Mouse (Mus musculus) hindbrain, embryonic 12.5 days (tissue): Measurements from ENCODE around the gene Usp6nl. TPM values are rescaled to one million over a fixed set of nuclear protein-coding genes. Genes with fewer than 3 reads are reported as not detected.

Experiments used
- ATAC-seq: fragments of 200-750 bp; cut with Nextera tagmentation; 2 replicates; pipeline ENCODE4 v1.8.0; 2017; ENCODE audit warnings: moderate TSS enrichment; ENCODE audit not compliant: low FRiP score
- H3K27ac ChIP-seq: fragments of 300-500 bp; sonication (generic); 2 replicates; pipeline ENCODE4 v1.5.1; 2016; ENCODE audit warnings: mild to moderate bottlenecking
- H3K27me3 ChIP-seq: fragments of 300-500 bp; sonication (generic); 2 replicates; pipeline ENCODE4 v1.6.1; 2016; ENCODE audit warnings: mild to moderate bottlenecking
- H3K36me3 ChIP-seq: fragments of 300-500 bp; sonication (generic); 2 replicates; pipeline ENCODE4 v1.6.1; 2016; ENCODE audit warnings: mild to moderate bottlenecking
- H3K4me1 ChIP-seq: fragments of 300-500 bp; sonication (generic); 2 replicates; pipeline ENCODE4 v1.6.1; 2016
- H3K4me2 ChIP-seq: fragments of 300-500 bp; sonication (generic); replicated peaks from 2 replicates; pipeline ENCODE4 v1.6.1; 2016; ENCODE audit warnings: mild to moderate bottlenecking
- H3K4me3 ChIP-seq: fragments of 300-500 bp; sonication (generic); 2 replicates; pipeline ENCODE4 v1.5.1; 2016; ENCODE audit warnings: mild to moderate bottlenecking
- H3K9ac ChIP-seq: fragments of 300-500 bp; sonication (generic); 2 replicates; pipeline ENCODE4 v1.6.1; 2016; ENCODE audit warnings: mild to moderate bottlenecking, moderate library complexity
- H3K9me3 ChIP-seq: fragments of 300-500 bp; sonication (generic); replicated peaks from 2 replicates; pipeline ENCODE4 v1.6.1; 2016; ENCODE audit warnings: mild to moderate bottlenecking
- WGBS: fragments of 180-500 bp; shearing (Covaris S2); methylation state at CpG from one replicate; pipeline ENCODE4 v1.1.7; 2016; 5-methylcytosine and 5-hydroxymethylcytosine counted together
- polyA plus RNA-seq: library from polyadenylated mRNA; unstranded; fragments of >200 nt; fragmentation: Nextera tagmentation; extraction: Ambion mirVana; gene quantifications from 2 replicates; pipeline ENCODE4 v1.2.1, GENCODE M21; 2016

Usp6nl gene
- polyA plus RNA-seq, 1 experiment from 2014 or later = 15.6 TPM

DNA sequence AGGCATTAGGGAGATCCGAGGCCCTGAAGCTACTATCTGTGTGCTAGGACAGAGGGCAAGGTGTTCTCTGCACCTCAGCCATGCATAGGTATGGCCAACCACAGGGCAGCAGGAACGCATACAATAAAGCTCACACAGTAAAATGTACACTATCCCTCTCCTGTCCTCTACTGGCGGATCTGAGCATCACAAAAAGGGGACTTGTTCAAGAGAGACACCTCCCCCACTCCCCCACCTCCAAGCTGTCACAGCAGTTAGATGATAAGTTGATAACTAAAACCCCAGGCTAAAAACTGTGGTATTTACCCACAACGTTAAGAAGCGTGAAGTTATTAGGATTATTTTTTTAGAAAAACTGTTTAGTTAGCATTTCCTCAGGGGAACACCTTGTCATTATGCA, 151.4 kb downstream of the Usp6nl start:
- ATAC-seq = no peak
- H3K9me3 ChIP-seq = no peaks in the 10 kb centered on the region

GRCm38 (mm10) chr2:6477884-6478283, 155.4 kb downstream of the Usp6nl start:
- no peak overlapping the region for H3K27ac ChIP-seq
- ATAC-seq = no peak

More for the DNA sequence above, 151.4 kb downstream of the Usp6nl start:
- no peak overlapping the region for H3K9ac ChIP-seq
- no peak overlapping the region for H3K4me2 ChIP-seq
- H3K4me3 ChIP-seq = no peak overlapping the region
- H3K27me3 ChIP-seq = no peaks in the 10 kb centered on the region
- H3K27ac ChIP-seq = no peak overlapping the region
- 83% methylated on average over 5 of the region's 5 CpGs for WGBS
- H3K4me1 ChIP-seq = peaks cover 16% of the 10 kb centered on the region
- H3K36me3 ChIP-seq = no peaks in the 10 kb centered on the region

GRCm38 (mm10) chr2:6478361-6478965, 156.0 kb downstream of the Usp6nl start:
- H3K4me2 ChIP-seq = no peak overlapping the region
- 52% methylated on average over 16 of the region's 16 CpGs for WGBS
- H3K4me3 ChIP-seq = no peak overlapping the region
- no peaks in the 10 kb centered on the region for H3K36me3 ChIP-seq
- H3K27me3 ChIP-seq = no peaks in the 10 kb centered on the region
- H3K9ac ChIP-seq = no peak overlapping the region
- no peaks in the 10 kb centered on the region for H3K9me3 ChIP-seq
- H3K4me1 ChIP-seq = peaks cover 28% of the 10 kb centered on the region
- ATAC-seq = no peak
- H3K27ac ChIP-seq = peak overlapping the region; percentile 55

More at GRCm38 (mm10) chr2:6477884-6478283, 155.4 kb downstream of the Usp6nl start:
- no peaks in the 10 kb centered on the region for H3K36me3 ChIP-seq
- no peaks in the 10 kb centered on the region for H3K9me3 ChIP-seq
- H3K27me3 ChIP-seq = no peaks in the 10 kb centered on the region
- no peak overlapping the region for H3K4me3 ChIP-seq
- H3K4me2 ChIP-seq = no peak overlapping the region
- no peak overlapping the region for H3K9ac ChIP-seq
- WGBS = 90% methylated on average over 4 of the region's 4 CpGs
- H3K4me1 ChIP-seq = peaks cover 22% of the 10 kb centered on the region

DNA sequence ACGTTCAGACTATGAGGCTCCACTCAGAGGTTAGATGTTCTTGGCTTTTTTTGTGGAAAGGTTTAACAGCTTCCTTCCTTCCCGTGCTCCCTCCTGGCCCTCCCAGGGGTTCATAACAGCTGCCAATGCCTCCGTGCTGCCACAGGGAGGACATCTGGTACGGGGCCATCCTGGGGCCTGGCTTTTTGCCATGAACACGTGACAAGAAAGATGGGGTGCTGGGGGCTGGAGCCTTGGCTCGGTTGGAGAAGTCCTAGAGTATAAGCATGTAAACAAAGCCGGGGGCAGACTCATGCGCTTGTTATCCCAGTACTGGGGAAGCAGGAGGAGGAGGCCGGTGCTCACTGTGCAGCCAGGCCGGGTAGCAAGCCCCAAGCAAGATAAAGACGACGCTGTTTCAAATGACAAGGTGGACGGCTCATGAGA, 156.5 kb downstream of the Usp6nl start:
- Histone ChIP-seq H3K9ac (no peak overlapping the region), H3K4me2 (no peak overlapping the region), H3K36me3 (no peaks in the 10 kb centered on the region), H3K27ac (peak overlapping the region; percentile 55), H3K4me1 (peaks cover 33% of the 10 kb centered on the region), H3K27me3 (no peaks in the 10 kb centered on the region), H3K9me3 (no peaks in the 10 kb centered on the region), H3K4me3 (no peak overlapping the region)
- ATAC-seq = peak; percentile 36; the same call in 1 of the 2 replicates
- 35% methylated on average over 13 of the region's 13 CpGs for WGBS

- H3K27ac ChIP-seq = peak overlapping the region; percentile 17; the same call in 1 of the 2 replicates
- no peak for ATAC-seq
- H3K4me1 ChIP-seq = peaks cover 36% of the 10 kb centered on the region
- H3K9me3 ChIP-seq = no peaks in the 10 kb centered on the region
- no peaks in the 10 kb centered on the region for H3K27me3 ChIP-seq
- no peaks in the 10 kb centered on the region for H3K36me3 ChIP-seq
- H3K9ac ChIP-seq = no peak overlapping the region
- no peak overlapping the region for H3K4me3 ChIP-seq
- 65% methylated on average over 5 of the region's 5 CpGs for WGBS
- H3K4me2 ChIP-seq = no peak overlapping the region
These were observed 157.2 kb downstream of the Usp6nl start for GRCm38 (mm10) chr2:6479620-6480019.

- H3K27ac ChIP-seq = no peak overlapping the region
- H3K4me3 ChIP-seq = no peak overlapping the region
- ATAC-seq = no peak
- no peaks in the 10 kb centered on the region for H3K36me3 ChIP-seq
- H3K27me3 ChIP-seq = no peaks in the 10 kb centered on the region
- H3K9ac ChIP-seq = no peak overlapping the region
- no peaks in the 10 kb centered on the region for H3K9me3 ChIP-seq
- WGBS = 88% methylated on average over 8 of the region's 8 CpGs
- peaks cover 36% of the 10 kb centered on the region for H3K4me1 ChIP-seq
- no peak overlapping the region for H3K4me2 ChIP-seq
These were observed 159.5 kb downstream of the Usp6nl start for GRCm38 (mm10) chr2:6481966-6482365.

GRCm38 (mm10) chr2:6482411-6482810, 159.9 kb downstream of the Usp6nl start:
- no peaks in the 10 kb centered on the region for H3K9me3 ChIP-seq
- no peaks in the 10 kb centered on the region for H3K27me3 ChIP-seq
- no peak overlapping the region for H3K4me3 ChIP-seq
- no peak for ATAC-seq
- WGBS = 48% methylated on average over 3 of the region's 3 CpGs
- H3K36me3 ChIP-seq = no peaks in the 10 kb centered on the region
- peak overlapping the region; percentile 73 for H3K27ac ChIP-seq
- peaks cover 36% of the 10 kb centered on the region for H3K4me1 ChIP-seq
- H3K4me2 ChIP-seq = no peak overlapping the region
- no peak overlapping the region for H3K9ac ChIP-seq

- peak; percentile 87 for ATAC-seq
- Histone ChIP-seq H3K4me2 (no peak overlapping the region), H3K4me1 (peaks cover 35% of the 10 kb centered on the region), H3K27me3 (no peaks in the 10 kb centered on the region), H3K27ac (peak overlapping the region; percentile 73), H3K4me3 (no peak overlapping the region), H3K9ac (no peak overlapping the region), H3K36me3 (no peaks in the 10 kb centered on the region), H3K9me3 (no peaks in the 10 kb centered on the region)
- WGBS = 23% methylated on average over 8 of the region's 8 CpGs
These were observed 160.9 kb downstream of the Usp6nl start for GRCm38 (mm10) chr2:6483081-6483992.

DNA sequence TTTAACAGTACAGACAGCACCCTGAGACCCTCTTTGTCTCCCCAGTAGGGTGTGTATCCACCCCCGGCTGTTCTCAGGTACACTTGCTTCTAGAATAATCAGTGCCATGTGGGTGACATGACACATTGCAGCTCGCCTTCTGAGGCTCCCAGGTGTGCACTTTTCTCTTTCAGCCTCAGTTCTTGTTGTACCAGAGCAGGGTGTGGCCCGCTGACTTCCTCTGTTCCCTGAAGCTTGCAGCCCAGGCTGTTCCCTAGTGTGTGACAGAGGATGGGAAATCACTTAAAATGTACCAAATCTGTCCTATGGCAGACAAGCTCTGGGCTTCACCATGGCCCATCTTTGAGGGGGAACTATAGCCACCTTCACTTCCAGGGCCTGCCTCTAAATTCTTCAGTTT, 161.7 kb downstream of the Usp6nl start:
- no peak overlapping the region for H3K4me3 ChIP-seq
- no peak overlapping the region for H3K4me2 ChIP-seq
- no peaks in the 10 kb centered on the region for H3K36me3 ChIP-seq
- H3K27me3 ChIP-seq = no peaks in the 10 kb centered on the region
- peaks cover 27% of the 10 kb centered on the region for H3K4me1 ChIP-seq
- peak overlapping the region; percentile 73 for H3K27ac ChIP-seq
- H3K9ac ChIP-seq = no peak overlapping the region
- WGBS = 87% methylated on average over 3 of the region's 3 CpGs
- no peaks in the 10 kb centered on the region for H3K9me3 ChIP-seq
- ATAC-seq = no peak

DNA sequence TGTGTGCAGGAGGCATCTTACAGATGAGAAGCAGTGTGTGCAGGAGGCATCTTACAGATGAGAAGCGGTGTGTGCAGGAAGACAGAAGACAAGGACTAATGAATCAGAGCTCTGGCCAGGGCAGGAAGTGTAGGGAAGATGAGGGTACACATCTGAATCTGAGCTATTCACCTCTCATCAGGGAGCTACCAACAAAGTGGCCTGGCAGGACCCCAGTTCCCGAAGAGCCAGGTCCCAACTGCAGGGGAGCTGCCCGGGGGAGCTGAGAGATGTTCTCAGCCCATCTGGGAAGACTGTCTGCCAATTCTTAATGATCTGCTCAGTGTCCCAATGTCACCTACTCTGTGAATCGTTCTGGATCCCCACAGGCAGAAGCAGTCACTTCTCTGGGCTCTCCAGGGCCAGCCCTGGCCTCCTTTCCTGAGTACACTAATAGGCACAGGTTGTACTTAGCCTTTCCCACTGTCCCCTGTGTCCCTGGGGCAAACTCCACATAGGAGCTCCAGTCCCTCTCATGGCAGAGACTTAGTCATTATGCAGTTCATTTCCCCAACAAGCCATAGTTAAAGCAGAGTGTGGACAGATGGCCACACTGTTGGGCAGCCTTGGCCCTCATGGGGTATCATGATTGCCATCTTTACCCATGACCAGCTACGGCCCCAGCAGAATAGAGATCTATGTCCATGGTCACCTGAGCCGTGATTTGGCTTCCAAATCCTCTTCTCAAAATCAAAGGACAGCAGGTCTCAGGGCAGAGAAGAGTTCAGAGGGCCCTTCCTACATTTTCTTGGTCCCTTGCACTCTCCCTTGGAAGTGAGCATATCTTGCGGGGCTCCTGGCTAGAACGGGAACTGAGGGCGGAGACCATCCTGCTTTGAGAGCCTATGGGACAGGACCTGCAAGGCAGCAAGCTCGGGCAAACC, 165.4 kb downstream of the Usp6nl start:
- ATAC-seq = no peak
- H3K27me3 ChIP-seq = no peaks in the 10 kb centered on the region
- no peak overlapping the region for H3K9ac ChIP-seq
- H3K4me3 ChIP-seq = no peak overlapping the region
- H3K36me3 ChIP-seq = no peaks in the 10 kb centered on the region
- no peak overlapping the region for H3K4me2 ChIP-seq
- H3K9me3 ChIP-seq = no peaks in the 10 kb centered on the region
- H3K27ac ChIP-seq = no peak overlapping the region
- WGBS = 80% methylated on average over 10 of the region's 10 CpGs
- peaks cover 15% of the 10 kb centered on the region for H3K4me1 ChIP-seq

DNA sequence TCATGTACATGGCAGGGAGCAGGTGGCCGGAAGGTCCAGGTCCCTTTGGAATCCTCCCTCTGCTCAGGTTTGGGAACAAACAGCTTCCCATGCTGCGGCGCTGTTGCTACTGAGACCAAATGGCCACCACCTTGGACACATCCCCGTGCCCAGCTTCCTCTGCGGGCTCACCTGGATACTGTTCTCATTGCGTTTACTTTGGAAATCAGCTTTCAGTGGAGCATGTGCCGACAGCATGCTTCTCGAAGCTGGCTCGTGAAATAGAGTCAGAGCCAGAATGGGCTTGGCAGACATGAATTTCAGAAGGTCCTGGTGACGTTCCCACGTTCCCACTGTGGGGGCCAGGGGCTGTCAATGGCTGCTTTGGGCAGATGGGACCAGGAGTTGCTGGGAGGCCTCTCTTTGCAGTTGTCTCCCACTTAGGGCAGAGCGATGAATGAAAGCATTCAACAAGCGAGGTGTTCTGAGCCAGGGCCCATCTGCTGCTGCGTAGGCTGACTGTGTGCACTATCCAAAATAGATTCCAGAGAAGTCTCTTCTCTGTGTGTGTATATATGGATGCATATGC, 166.1 kb downstream of the Usp6nl start:
- H3K27ac ChIP-seq = no peak overlapping the region
- H3K4me3 ChIP-seq = no peak overlapping the region
- WGBS = 93% methylated on average over 14 of the region's 14 CpGs
- ATAC-seq = no peak
- no peak overlapping the region for H3K9ac ChIP-seq
- no peaks in the 10 kb centered on the region for H3K27me3 ChIP-seq
- H3K4me1 ChIP-seq = peaks cover 8% of the 10 kb centered on the region
- no peak overlapping the region for H3K4me2 ChIP-seq
- no peaks in the 10 kb centered on the region for H3K9me3 ChIP-seq
- H3K36me3 ChIP-seq = no peaks in the 10 kb centered on the region
